Mouse (Mus musculus): ENCODE measurements around the gene Hist3h2a. TPM values are rescaled to one million over a fixed set of nuclear protein-coding genes. Genes with fewer than 3 reads are reported as not detected.

The Hist3h2a gene
- polyA plus RNA-seq, 1 experiment from 2014 or later, result 18.7 TPM

DNA sequence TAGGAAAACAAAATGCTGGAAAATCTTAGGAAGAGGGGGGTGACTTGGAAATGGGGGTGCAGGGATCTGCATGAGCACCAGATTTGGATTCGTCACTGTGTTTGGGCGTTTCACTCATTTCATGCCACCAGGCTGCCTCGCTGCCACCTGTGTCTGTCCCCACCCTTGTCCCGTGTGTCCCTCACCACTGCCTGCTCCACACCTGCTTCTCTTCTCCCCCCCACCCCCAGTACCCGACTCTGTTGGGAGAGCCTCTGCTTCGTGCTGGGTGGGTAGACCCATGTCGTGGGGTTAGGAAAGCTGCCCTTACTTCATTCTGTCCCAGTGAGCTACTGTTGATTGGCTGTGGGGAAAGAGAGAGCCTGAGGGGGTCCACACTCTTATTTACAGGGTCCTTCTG is 30.2 kb downstream of the Hist3h2a start:
- H3K27ac ChIP-seq (replicated peaks), result no peak overlapping the region
- no peak overlapping the region for H3K9ac ChIP-seq (ENCODE audit: low read length)
- TF ChIP-seq CTCF (IDR thresholded peaks at IDR 0.05; ENCODE audit: low read depth) (no peak), EP300 (optimal IDR thresholded peaks at IDR 0.05) (no peak)
- WGBS, result 97% methylated on average over 7 of the region's 7 CpGs
- H3K9me3 ChIP-seq (ENCODE audit: control insufficient read depth, low read length), result no peaks in the 10 kb centered on the region
- ATAC-seq (ENCODE audit: low FRiP score, low TSS enrichment) (no peak), DNase-seq (ENCODE audit: low spot score) (no peak)
- no peaks in the 10 kb centered on the region for H3K27me3 ChIP-seq (ENCODE audit: control insufficient read depth, insufficient read depth, low read length)
- no peaks in the 10 kb centered on the region; the same call in 1 of the 2 replicates for H3K4me1 ChIP-seq (replicated peaks; ENCODE audit: control insufficient read depth, insufficient read depth)
- no peak overlapping the region for H3K4me2 ChIP-seq (replicated peaks; ENCODE audit: low read depth)
- peaks cover 15% of the 10 kb centered on the region; the same call in 1 of the 2 replicates for H3K36me3 ChIP-seq (ENCODE audit: control insufficient read depth, insufficient read depth, low read length)
- no peak overlapping the region for H3K4me3 ChIP-seq (ENCODE audit: low read depth, low read length)

DNA sequence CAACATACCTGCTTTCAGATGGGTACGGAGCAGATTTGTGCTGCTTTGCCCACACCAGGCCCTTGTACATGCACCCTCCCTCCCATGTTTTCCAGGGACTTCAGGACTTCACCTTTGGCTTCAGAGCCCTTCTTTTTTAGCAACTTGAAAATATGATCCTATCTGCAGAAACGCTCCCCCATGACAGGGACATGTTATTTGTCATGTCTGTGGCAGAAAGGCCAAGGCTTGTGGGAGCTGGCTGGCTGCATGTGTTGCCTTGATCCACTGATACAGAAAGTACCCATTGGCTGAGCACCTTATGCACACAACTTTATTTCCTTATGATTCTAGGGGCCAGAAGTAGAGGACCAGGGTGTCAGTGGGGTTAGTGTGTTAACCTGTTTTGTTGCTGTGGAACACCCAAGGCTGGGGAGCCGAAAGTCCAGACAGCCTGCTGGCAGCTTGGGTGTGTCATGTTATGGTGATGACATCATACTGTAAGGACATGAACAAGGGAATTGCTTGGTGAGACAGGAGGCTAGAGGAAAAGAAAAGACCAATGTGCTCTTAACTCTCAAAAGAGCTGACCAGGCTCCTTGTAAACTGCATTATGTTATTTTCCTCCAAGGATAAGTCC is 30.9 kb downstream of the Hist3h2a start:
- peak; percentile 61; the same call in 1 of the 2 replicates for ATAC-seq (ENCODE audit: low FRiP score, low TSS enrichment)
- Histone ChIP-seq H3K9ac (ENCODE audit: low read length) (no peak overlapping the region), H3K36me3 (ENCODE audit: control insufficient read depth, insufficient read depth, low read length) (peaks cover 15% of the 10 kb centered on the region; the same call in 1 of the 2 replicates), H3K9me3 (ENCODE audit: control insufficient read depth, low read length) (no peaks in the 10 kb centered on the region), H3K4me2 (replicated peaks; ENCODE audit: low read depth) (no peak overlapping the region), H3K4me1 (replicated peaks; ENCODE audit: control insufficient read depth, insufficient read depth) (no peaks in the 10 kb centered on the region), H3K27ac (replicated peaks) (no peak overlapping the region), H3K27me3 (ENCODE audit: control insufficient read depth, insufficient read depth, low read length) (no peaks in the 10 kb centered on the region), H3K4me3 (ENCODE audit: low read depth, low read length) (no peak overlapping the region)
- no peak for TF ChIP-seq CTCF (IDR thresholded peaks at IDR 0.05; ENCODE audit: low read depth)
- no peak for TF ChIP-seq EP300 (optimal IDR thresholded peaks at IDR 0.05)
- DNase-seq (ENCODE audit: low spot score), result no peak
- 77% methylated on average over 3 of the region's 3 CpGs for WGBS

DNA sequence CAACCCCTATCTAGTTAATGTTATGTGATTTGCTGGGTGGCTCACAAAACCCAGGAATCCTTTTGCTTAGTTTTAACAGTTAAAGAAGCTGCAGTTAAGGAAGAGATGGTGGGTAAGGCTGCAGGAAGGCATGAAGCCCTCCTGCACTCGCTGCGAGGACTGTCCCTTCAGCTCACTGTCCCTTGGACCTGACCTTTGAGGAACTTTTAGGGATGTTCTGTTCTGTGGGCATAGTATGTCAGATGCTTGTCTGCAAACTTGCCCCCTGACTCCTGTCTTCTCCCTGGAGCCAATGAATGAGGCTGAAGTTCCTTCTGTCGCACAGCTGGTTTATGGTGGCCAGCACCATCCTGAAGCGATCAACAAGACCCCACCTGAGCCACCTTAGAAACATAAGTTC is 34.7 kb downstream of the Hist3h2a start:
- DNase-seq (ENCODE audit: low spot score) (no peak), ATAC-seq (ENCODE audit: low FRiP score, low TSS enrichment) (no peak)
- Histone ChIP-seq H3K36me3 (ENCODE audit: control insufficient read depth, insufficient read depth, low read length) (peaks cover 17% of the 10 kb centered on the region; the same call in 1 of the 2 replicates), H3K27me3 (ENCODE audit: control insufficient read depth, insufficient read depth, low read length) (no peaks in the 10 kb centered on the region), H3K9ac (ENCODE audit: low read length) (no peak overlapping the region), H3K4me3 (ENCODE audit: low read depth, low read length) (no peak overlapping the region), H3K9me3 (ENCODE audit: control insufficient read depth, low read length) (no peaks in the 10 kb centered on the region), H3K4me1 (replicated peaks; ENCODE audit: control insufficient read depth, insufficient read depth) (no peaks in the 10 kb centered on the region), H3K4me2 (replicated peaks; ENCODE audit: low read depth) (no peak overlapping the region), H3K27ac (replicated peaks) (no peak overlapping the region)
- WGBS, result 95% methylated on average over 4 of the region's 4 CpGs
- no peak for TF ChIP-seq EP300 (optimal IDR thresholded peaks at IDR 0.05)
- no peak for TF ChIP-seq CTCF (IDR thresholded peaks at IDR 0.05; ENCODE audit: low read depth)

DNA sequence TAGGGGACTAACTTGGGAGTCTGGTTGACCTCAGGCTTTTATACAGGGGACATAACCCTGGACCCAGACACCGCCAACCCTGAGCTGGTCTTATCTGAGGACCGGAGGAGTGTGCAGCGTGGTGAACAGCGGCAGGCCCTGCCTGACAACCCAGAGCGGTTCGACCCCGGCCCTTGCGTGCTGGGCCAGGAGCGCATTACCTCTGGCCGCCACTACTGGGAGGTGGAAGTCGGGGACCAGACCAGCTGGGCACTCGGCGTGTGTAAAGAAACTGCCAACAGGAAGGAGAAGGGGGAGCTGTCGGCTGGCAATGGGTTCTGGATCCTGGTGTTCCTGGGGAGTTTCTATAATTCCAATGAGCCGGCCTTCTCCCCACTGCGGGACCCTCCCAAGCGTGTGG is 35.7 kb downstream of the Hist3h2a start:
- Histone ChIP-seq H3K36me3 (ENCODE audit: control insufficient read depth, insufficient read depth, low read length) (peaks cover 16% of the 10 kb centered on the region; the same call in 1 of the 2 replicates), H3K27me3 (ENCODE audit: control insufficient read depth, insufficient read depth, low read length) (no peaks in the 10 kb centered on the region)

DNA sequence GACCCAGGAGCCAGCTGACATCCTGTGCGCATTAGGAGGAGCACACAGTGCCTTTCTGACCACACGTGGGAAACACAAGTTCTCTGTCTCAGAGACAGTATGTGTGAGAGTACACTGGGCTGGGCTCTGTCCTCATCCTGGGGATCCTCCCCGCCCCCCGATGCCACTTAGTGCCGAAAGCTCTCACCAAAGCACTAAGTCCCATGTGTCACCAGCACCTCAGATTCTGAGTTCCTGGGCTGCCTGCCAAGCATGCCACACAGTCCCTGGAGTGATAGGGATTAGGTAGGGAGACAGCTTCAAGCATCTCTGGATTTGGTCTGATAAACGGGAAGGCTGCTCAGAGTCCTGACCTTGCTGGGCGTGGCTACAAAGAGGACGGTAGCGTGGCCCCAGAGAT is 36.3 kb downstream of the Hist3h2a start:
- no peak overlapping the region for H3K9ac ChIP-seq (ENCODE audit: low read length)
- DNase-seq (ENCODE audit: low spot score) (no peak), ATAC-seq (ENCODE audit: low FRiP score, low TSS enrichment) (no peak)
- no peaks in the 10 kb centered on the region for H3K9me3 ChIP-seq (ENCODE audit: control insufficient read depth, low read length)
- TF ChIP-seq EP300 (optimal IDR thresholded peaks at IDR 0.05) (no peak), CTCF (IDR thresholded peaks at IDR 0.05; ENCODE audit: low read depth) (no peak)
- no peak overlapping the region for H3K4me3 ChIP-seq (ENCODE audit: low read depth, low read length)
- no peaks in the 10 kb centered on the region for H3K4me1 ChIP-seq (replicated peaks; ENCODE audit: control insufficient read depth, insufficient read depth)
- peaks cover 11% of the 10 kb centered on the region; the same call in 1 of the 2 replicates for H3K36me3 ChIP-seq (ENCODE audit: control insufficient read depth, insufficient read depth, low read length)
- H3K27me3 ChIP-seq (ENCODE audit: control insufficient read depth, insufficient read depth, low read length), result no peaks in the 10 kb centered on the region
- WGBS, result 69% methylated on average over 9 of the region's 9 CpGs
- H3K4me2 ChIP-seq (replicated peaks; ENCODE audit: low read depth), result no peak overlapping the region
- H3K27ac ChIP-seq (replicated peaks), result no peak overlapping the region

More for the DNA sequence above, 35.7 kb downstream of the Hist3h2a start:
- no peak overlapping the region for H3K4me3 ChIP-seq (ENCODE audit: low read depth, low read length)
- no peak overlapping the region for H3K9ac ChIP-seq (ENCODE audit: low read length)
- no peak for DNase-seq (ENCODE audit: low spot score)
- H3K9me3 ChIP-seq (ENCODE audit: control insufficient read depth, low read length), result no peaks in the 10 kb centered on the region
- WGBS, result 85% methylated on average over 17 of the region's 17 CpGs
- no peak overlapping the region for H3K4me2 ChIP-seq (replicated peaks; ENCODE audit: low read depth)
- TF ChIP-seq CTCF (IDR thresholded peaks at IDR 0.05; ENCODE audit: low read depth) (no peak), EP300 (optimal IDR thresholded peaks at IDR 0.05) (no peak)
- ATAC-seq (ENCODE audit: low FRiP score, low TSS enrichment), result no peak
- H3K27ac ChIP-seq (replicated peaks), result no peak overlapping the region
- H3K4me1 ChIP-seq (replicated peaks; ENCODE audit: control insufficient read depth, insufficient read depth), result no peaks in the 10 kb centered on the region

DNA sequence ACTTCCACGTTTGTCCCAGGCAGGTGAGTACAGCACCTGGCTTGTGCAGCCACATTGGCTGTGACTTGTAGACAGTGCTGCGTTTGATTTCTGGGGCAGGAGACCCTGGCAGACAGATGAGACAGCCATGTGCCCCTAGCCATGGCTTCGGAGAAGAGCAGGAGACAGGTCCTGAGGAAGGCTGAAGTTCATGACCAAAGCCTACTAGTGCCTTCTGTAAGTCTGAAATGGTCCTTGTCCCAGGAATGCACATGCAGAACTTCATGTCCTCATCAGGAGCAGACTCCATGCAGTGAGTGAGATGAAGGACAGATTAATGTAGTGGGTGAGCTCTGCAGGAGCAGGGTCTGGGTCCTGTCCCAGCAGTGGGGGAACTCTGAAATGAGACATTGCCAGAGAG is 37.4 kb downstream of the Hist3h2a start:
- Histone ChIP-seq H3K4me1 (replicated peaks; ENCODE audit: control insufficient read depth, insufficient read depth) (no peaks in the 10 kb centered on the region), H3K36me3 (ENCODE audit: control insufficient read depth, insufficient read depth, low read length) (peaks cover 8% of the 10 kb centered on the region; the same call in 1 of the 2 replicates), H3K4me2 (replicated peaks; ENCODE audit: low read depth) (no peak overlapping the region), H3K9ac (ENCODE audit: low read length) (no peak overlapping the region), H3K27ac (replicated peaks) (no peak overlapping the region), H3K4me3 (ENCODE audit: low read depth, low read length) (no peak overlapping the region), H3K9me3 (ENCODE audit: control insufficient read depth, low read length) (no peaks in the 10 kb centered on the region), H3K27me3 (ENCODE audit: control insufficient read depth, insufficient read depth, low read length) (no peaks in the 10 kb centered on the region)
- TF ChIP-seq EP300 (optimal IDR thresholded peaks at IDR 0.05), result no peak
- no peak for TF ChIP-seq CTCF (IDR thresholded peaks at IDR 0.05; ENCODE audit: low read depth)
- DNase-seq (ENCODE audit: low spot score), result no peak
- no peak for ATAC-seq (ENCODE audit: low FRiP score, low TSS enrichment)
- 73% methylated on average over 3 of the region's 3 CpGs for WGBS

Data from stomach, postnatal 0 days (tissue).